Mouse (Mus musculus) erythroblast, embryonic 14.5 days (primary cell): Measurements from ENCODE around the gene Rab23.

Experiments
- GATA1 ChIP-seq: IDR thresholded peaks from 2 replicates; pipeline ENCODE4 v1.6.1; 2012; ENCODE audit warnings: low read length, inconsistent platforms, mixed read lengths
- TAL1 ChIP-seq: IDR thresholded peaks from 3 replicates; pipeline ENCODE4 v1.6.1; 2012; ENCODE audit warnings: low read length, inconsistent platforms, mixed read lengths

DNA sequence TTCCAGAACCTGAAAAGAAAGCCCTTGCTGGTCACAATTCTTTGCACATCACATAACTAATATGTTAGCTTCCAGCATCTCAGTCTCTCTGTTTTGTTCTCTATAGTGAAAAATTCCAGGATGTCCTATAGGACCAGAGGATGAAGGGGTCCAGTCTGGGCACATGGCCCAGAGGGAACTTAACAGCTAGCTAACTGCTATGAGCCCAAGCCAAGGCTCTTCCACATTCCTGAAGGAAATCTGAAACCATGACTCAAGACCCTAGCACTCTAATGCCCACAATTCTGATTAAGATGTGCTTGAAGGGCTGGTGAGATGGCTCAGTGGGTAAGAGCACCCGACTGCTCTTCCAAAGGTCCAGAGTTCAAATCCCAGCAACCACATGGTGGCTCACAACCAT lies 2.1 kb upstream of the Rab23 start:
- no peak for TF ChIP-seq GATA1
- no peak for TF ChIP-seq TAL1
